ENCODE assay signal across 8 mouse cellular contexts in genomic region chr5:66077416-66077815, GRCm38 (mm10).
DNase-seq lines count a peak whose midpoint lies in the region; ATAC-seq and TF ChIP-seq lines count a peak whose summit lies in the region.
"Had no signal": no experiment of that assay in that cellular context is flagged by ENCODE, and none has a peak within 500 bp of the region (broad histone marks: within the 10 kb centered on the region; RNA-seq: fewer than 3 reads in every experiment).

No protein-coding gene starts in this region.

- ATAC-seq in liver, embryonic 16.5 days (ENCODE audit: low read depth), result no peak
- no peak for ATAC-seq in activated CD4-positive, CD25-positive, alpha-beta regulatory T cell, adult 4 months

- peak overlapping the region; percentile 29 for H3K4me3 ChIP-seq in liver, embryonic 16.5 days (ENCODE audit: low read depth, low read length)
- H3K4me3 ChIP-seq in testis, adult 2 months (ENCODE audit: control insufficient read depth, low read depth, low read length), result peak overlapping the region; percentile 72
- H3K4me3 ChIP-seq: megakaryocyte, embryonic 14.5 days had no signal

- no peaks in the 10 kb centered on the region for H3K9me3 ChIP-seq in liver, embryonic 16.5 days (replicated peaks; ENCODE audit: control insufficient read depth, low read length)
- H3K9me3 ChIP-seq: megakaryocyte, embryonic 14.5 days had no signal

- H3K36me3 ChIP-seq in liver, embryonic 16.5 days (ENCODE audit: control insufficient read depth, insufficient read depth), result no peaks in the 10 kb centered on the region
- H3K36me3 ChIP-seq in testis, adult 2 months (ENCODE audit: control insufficient read depth, insufficient read depth, low read length), result no peaks in the 10 kb centered on the region

- peak overlapping the region; percentile 29; the same call in 1 of the 2 replicates for H3K27ac ChIP-seq in liver, embryonic 16.5 days (ENCODE audit: low read length)
- peak overlapping the region; percentile 45; the same call in 1 of the 2 replicates for H3K27ac ChIP-seq in testis, adult 2 months (ENCODE audit: control insufficient read depth, insufficient read depth, low read depth, low read length)

- no peaks in the 10 kb centered on the region for H3K27me3 ChIP-seq in liver, embryonic 16.5 days (ENCODE audit: control insufficient read depth, insufficient read depth, low read depth, low read length)
- H3K27me3 ChIP-seq in testis, adult 2 months (ENCODE audit: control insufficient read depth, insufficient read depth, low read length), result no peaks in the 10 kb centered on the region
- H3K27me3 ChIP-seq: megakaryocyte, embryonic 14.5 days had no signal

- no peak for TF ChIP-seq POLR2A in testis, adult 2 months (IDR thresholded peaks at IDR 0.05; ENCODE audit: control insufficient read depth, low read depth, low read length)

- H3K4me1 ChIP-seq in liver, embryonic 16.5 days (ENCODE audit: control insufficient read depth, low read depth, low read length), result peaks cover 25% of the 10 kb centered on the region
- no peaks in the 10 kb centered on the region; the same call in none of the 2 replicates for H3K4me1 ChIP-seq in testis, adult 2 months (ENCODE audit: control insufficient read depth, insufficient read depth, low read length)

- WGBS in liver, embryonic 16.5 days (ENCODE audit: insufficient replicate concordance), result 27% methylated on average over 10 of the region's 10 CpGs

- H3K4me2 ChIP-seq in liver, embryonic 16.5 days (ENCODE audit: low read depth, low read length), result peak overlapping the region; percentile 36

- peak; percentile 92 for DNase-seq in adipocyte (ENCODE audit: low spot score)
- peak; percentile 80 for DNase-seq in fat pad, adult 2 months (ENCODE audit: extremely low read depth, low read depth, low spot score)
- DNase-seq in heart, postnatal 4 days, result peak; percentile 59
- DNase-seq in embryo, embryonic 10 days (ENCODE audit: low spot score), result no peak

- no peak for TF ChIP-seq CTCF in testis, adult 2 months (IDR thresholded peaks at IDR 0.05; ENCODE audit: control insufficient read depth, insufficient read depth, insufficient replicate concordance, low read depth, low read length)

- H3K9ac ChIP-seq in liver, embryonic 16.5 days (ENCODE audit: low read depth, low read length), result peak overlapping the region; percentile 31; the same call in 1 of the 2 replicates
